Mouse (Mus musculus): ENCODE measurements around the gene Pygm. TPM values are rescaled to one million over a fixed set of nuclear protein-coding genes. Genes with fewer than 3 reads are reported as not detected.

Pygm gene
- polyA plus RNA-seq, 1 experiment = 10.2 TPM

DNA sequence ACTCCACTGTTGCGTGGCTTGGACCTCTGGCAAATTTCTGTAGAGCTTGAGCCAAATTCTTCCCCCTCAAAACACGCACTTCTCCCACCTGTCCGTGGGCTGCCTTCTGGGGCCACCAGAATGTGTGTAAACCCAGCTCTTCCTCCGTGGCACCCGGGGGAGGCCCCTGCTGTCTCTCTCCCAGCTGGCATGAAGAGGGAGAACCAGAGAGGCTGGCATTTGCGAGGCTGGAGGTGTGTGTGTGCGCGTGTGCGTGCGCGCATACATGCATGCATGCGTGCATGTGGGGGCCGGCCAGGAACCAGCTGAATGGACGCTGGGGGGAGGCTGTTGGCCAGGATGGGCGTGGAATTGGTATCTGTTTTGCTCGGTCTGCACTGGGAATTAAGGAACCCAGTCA lies 39.0 kb downstream of the Pygm start:
- 60% methylated on average over 16 of the region's 16 CpGs for WGBS

GRCm38 (mm10) chr19:6424137-6424881 lies 40.1 kb downstream of the Pygm start:
- no peak for DNase-seq (ENCODE audit: low read depth, low spot score)
- WGBS = 70% methylated on average over 8 of the region's 8 CpGs

More for the DNA sequence above, 39.0 kb downstream of the Pygm start:
- DNase-seq (ENCODE audit: low read depth, low spot score) = no peak

DNA sequence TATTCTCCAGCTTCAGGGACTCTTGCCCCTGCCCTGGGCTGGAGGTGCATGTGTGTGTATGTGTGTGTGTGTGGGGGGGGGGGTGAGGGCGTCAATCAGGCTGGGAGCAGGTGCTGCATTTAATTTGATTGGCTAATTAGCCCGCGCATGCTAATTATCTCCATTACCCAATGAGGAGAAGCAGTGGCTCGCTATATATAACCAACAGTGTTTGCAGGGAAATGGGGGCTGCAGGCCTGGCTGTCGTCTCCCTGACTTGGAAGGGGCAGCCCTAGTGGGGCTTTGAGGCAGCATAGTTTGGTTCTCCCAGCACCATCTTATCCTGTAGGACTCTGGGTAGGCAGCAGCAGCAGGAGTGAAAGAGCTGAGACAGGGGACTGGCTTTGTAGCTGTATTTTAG lies 41.4 kb downstream of the Pygm start:
- no peak for DNase-seq (ENCODE audit: low read depth, low spot score)
- WGBS = 77% methylated on average over 5 of the region's 5 CpGs

DNA sequence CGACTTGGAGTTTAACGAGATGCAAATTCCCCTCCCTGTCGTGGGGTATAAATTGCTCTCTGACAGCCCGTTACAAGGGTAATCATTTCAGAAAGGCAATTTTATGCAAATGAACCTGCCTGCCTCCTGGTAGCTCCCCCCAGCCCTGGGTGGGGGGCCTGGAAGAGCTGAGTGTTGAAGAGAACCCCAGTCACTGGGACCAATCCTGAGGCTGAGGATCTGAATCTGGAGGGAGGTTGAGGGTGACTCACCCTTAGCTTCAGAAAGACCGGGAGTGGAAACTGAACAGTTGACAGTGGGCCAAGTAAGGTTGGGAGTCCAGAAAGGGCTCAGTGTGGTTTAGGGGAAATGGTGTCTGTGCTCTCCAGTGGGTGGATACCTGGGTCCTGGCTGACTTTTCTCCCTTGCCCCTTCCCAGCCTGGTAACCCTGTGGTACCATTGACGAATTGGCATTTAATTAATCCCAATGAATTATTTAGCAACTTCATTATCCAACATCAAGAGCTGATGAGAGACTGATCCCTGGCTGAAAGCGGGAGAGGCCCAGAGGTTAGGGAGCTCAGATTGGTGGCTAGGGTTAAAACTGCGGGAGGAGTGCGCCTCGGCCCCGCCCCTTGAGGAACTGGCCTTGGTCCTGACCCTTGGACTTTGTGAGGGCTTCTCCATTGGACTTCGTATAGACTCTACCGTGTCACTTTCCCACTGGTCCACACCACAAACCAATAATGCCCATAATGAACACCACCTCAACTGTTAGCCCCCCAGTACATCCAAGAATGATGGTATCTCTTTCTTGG lies 42.7 kb downstream of the Pygm start:
- WGBS = 16% methylated on average over 13 of the region's 13 CpGs

DNA sequence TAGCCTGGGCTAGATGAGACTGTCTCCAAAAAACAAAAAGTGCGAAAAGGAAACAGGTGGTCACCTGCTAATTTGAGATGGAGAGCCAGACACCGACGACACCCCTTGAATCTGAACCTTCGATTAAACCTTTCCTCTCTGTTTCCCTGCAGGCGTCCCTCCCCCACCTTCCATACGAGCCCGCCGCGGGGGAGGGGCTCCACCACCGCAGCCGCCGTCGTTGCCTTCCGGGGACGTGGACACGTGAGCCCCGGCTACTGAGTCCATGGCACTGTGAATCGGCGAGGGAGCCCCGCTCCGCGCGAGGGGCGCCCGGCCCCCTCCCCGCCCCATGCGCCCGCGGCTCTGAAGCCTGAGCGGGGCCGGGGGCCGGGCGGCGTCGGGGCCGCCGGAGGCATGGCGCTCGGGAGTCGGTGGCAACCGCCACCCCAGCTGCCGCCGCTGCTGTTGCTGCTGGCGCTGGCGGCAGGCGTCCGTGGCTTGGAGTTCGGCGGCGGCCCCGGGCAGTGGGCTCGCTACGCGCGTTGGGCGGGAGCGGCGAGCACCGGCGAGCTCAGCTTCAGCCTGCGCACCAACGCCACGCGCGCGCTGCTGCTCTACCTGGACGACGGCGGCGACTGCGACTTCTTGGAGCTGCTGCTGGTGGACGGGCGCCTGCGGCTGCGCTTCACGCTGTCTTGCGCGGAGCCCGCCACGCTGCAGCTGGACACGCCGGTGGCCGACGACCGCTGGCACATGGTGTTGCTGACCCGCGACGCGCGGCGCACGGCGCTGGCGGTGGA lies 43.6 kb downstream of the Pygm start:
- WGBS = 2% methylated on average over 90 of the region's 94 CpGs
- no peak for DNase-seq (ENCODE audit: low read depth, low spot score)

More for the DNA sequence above, 42.7 kb downstream of the Pygm start:
- peak; percentile 25 for DNase-seq (ENCODE audit: low read depth, low spot score)

DNA sequence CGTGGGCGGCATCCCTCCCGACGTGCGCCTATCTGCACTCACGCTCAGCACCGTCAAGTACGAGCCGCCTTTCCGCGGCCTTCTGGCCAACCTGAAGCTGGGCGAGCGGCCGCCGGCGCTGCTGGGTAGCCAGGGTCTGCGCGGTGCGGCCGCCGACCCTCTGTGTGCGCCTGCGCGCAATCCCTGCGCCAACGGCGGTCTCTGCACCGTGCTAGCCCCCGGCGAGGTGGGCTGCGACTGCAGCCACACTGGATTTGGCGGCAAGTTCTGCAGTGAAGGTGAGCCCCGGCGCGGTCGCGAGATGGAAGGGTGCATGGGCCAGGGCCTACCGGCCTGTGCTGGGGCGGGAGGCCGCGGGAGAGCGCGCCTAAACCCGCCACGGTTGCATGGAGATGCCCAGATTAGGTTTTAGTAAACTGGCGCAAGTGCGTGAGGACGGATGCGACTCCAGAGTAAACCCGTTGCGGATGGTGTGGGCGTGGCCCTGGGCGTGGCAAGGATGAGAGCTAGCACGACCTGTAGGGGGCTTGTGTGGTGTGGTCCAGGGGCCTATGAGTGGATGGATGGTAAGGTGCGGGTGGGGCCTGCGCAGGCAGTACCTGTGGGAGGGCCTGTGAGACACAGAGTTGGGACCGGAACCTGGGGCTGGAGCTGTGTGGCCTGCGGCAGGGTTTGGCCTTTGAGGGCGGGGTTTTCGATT lies 44.5 kb downstream of the Pygm start:
- WGBS = 3% methylated on average over 60 of the region's 60 CpGs
- no peak for DNase-seq (ENCODE audit: low read depth, low spot score)

DNA sequence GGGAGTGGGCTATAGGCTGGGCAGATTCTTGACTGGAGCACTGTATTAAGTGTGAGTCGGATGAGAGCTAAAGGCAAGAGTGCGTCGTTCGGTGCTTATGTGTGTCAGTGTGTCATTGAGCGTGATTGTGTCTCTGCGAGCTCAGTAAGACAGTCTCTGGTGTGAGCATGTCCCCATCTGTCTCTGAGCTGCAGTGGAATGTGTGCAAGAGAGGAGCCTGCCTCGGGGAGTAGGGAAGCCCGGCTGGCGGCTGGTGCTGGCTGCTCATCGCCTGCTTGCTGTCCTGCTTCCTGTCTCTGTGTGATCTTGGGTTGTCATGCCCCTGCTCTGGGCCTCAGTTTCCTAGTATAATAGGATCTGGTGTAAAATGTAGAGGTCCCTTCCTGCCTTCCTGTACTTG lies 58.8 kb downstream of the Pygm start:
- 77% methylated on average over 10 of the region's 10 CpGs for WGBS

DNA sequence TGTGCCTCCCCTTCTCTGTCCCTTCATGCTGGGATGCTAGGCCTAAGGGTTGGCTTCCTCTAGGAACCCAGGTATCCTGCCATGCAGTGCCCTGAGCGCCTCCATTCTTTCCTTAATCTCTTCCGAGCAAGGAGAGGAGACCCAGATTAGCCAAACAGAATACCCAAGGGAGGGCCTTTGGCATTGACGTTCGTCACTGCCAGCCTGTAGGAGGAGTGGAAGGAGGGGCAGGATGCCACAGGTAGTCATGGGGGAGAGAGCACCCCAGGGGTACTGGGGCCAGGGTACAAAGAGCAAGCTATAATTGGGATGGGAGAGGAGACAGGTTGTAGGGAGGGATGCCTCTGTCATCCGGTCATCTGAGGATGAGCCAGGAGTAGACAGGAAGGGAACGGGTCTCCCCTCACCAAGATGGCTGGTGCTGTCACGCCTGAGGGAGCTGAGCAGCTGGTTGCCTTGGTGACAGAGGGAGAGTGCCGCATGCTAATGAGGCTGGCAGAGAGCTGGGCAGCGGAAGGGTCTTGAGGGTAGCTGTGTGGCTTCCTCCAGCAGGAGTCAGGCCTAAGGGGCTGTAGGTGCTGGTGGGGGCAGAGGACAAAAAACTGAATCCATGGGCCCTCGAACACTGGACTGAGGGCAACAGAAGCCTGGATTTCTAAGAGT lies 61.7 kb downstream of the Pygm start:
- DNase-seq (ENCODE audit: low read depth, low spot score) = no peak
- 70% methylated on average over 10 of the region's 10 CpGs for WGBS

More for the DNA sequence above, 58.8 kb downstream of the Pygm start:
- no peak for DNase-seq (ENCODE audit: low read depth, low spot score)

- 72% methylated on average over 7 of the region's 7 CpGs for WGBS
Measured at GRCm38 (mm10) chr19:6446736-6447437, 62.7 kb downstream of the Pygm start.

More at GRCm38 (mm10) chr19:6446736-6447437, 62.7 kb downstream of the Pygm start:
- no peak for DNase-seq (ENCODE audit: low read depth, low spot score)

Other genes with a start within 250 kb of the Pygm start
- gene Batf2, start 243.4 kb upstream of the Pygm start, polyA plus RNA-seq (2012; rRNA removed) = 123 and 147 TPM in 2 replicates
- 68.6 and 69.0 TPM in 2 replicates for gene Arl2, start 242.9 kb upstream of the Pygm start, polyA plus RNA-seq (2012; rRNA removed)
- gene Majin, start 200.0 kb upstream of the Pygm start, polyA plus RNA-seq (2012; rRNA removed) = 1.2 and 1.9 TPM in 2 replicates
- gene Gpha2, start 158.0 kb upstream of the Pygm start, polyA plus RNA-seq (2012; rRNA removed) = 0.48 and 0.70 TPM in 2 replicates
- 38.1 and 44.0 TPM in 2 replicates for gene Ppp2r5b, start 148.5 kb upstream of the Pygm start, polyA plus RNA-seq (2012; rRNA removed)
- gene Atg2a, start 142.7 kb upstream of the Pygm start, polyA plus RNA-seq (2012; rRNA removed) = 23.3 and 32.0 TPM in 2 replicates
- gene Ehd1, start 107.7 kb upstream of the Pygm start, polyA plus RNA-seq (2012; rRNA removed) = 142 and 291 TPM in 2 replicates
- 20.7 and 32.6 TPM in 2 replicates for gene Cdc42bpg, start 77.9 kb upstream of the Pygm start, polyA plus RNA-seq (2012; rRNA removed)
- gene Men1, start 49.4 kb upstream of the Pygm start, polyA plus RNA-seq (2012; rRNA removed) = 35.5 and 40.5 TPM in 2 replicates
- 40.8 and 64.0 TPM in 2 replicates for gene Map4k2, start 43.3 kb upstream of the Pygm start, polyA plus RNA-seq (2012; rRNA removed)
- 61.1 and 86.4 TPM in 2 replicates for gene Sf1, start 20.7 kb upstream of the Pygm start, polyA plus RNA-seq (2012; rRNA removed)
- gene Rasgrp2, start 14.9 kb downstream of the Pygm start, polyA plus RNA-seq (2012; rRNA removed) = 41.0 and 41.9 TPM in 2 replicates
- gene Nrxn2, start 34.3 kb downstream of the Pygm start, polyA plus RNA-seq (2012; rRNA removed) = 1.5 and 2.1 TPM in 2 replicates
- gene Slc22a12, start 158.6 kb downstream of the Pygm start, polyA plus RNA-seq (2012; rRNA removed) = 0.15 TPM in 1 of 2 replicates, not detected in the other

All from large intestine, adult 2 months (tissue).